Mouse (Mus musculus) heart, adult 2 months (tissue): ENCODE data around the gene Wwox.

Experiments
- CTCF ChIP-seq: fragments of 200-600 bp; IDR thresholded peaks from 2 replicates; pipeline ENCODE4 v1.8.1; 2022; ENCODE audit warnings: antibody characterized with exemption, mild to moderate bottlenecking, moderate library complexity
- EP300 ChIP-seq: fragments of 200-500 bp; IDR thresholded peaks from 2 replicates; pipeline ENCODE4 v1.6.1; 2011; ENCODE audit warnings: low read depth, low read length, control low read depth; ENCODE audit not compliant: insufficient read depth
- POLR2A ChIP-seq: fragments of 200-500 bp; IDR thresholded peaks from 2 replicates; pipeline ENCODE4 v1.6.1; 2011; ENCODE audit warnings: mild to moderate bottlenecking, low read depth, low read length, control low read depth; ENCODE audit not compliant: insufficient read depth

DNA sequence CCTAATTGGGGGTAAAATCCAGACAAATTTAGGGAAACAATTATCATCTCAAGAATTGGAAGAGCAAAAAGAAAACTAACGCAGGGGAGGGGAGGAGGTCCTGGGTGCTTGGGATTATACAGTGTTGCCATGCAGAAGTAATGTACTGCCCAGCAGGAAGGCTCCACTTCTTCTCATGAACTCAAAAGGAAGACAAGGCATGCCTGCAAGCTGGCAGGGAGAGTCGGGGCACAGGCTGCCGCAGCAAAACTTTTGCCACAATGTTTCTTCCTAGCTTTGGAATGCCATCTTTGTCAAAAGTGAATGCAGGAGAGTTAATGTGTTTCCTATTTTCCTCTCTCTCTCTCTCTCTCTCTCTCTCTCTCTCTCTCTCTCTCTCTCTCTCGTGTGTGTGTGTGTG is 163.6 kb downstream of the Wwox start:
- no peak for TF ChIP-seq POLR2A
- no peak for TF ChIP-seq CTCF
- no peak for TF ChIP-seq EP300
